Mouse (Mus musculus) G1E (cell line): ENCODE data around the gene Paqr8.

Experiments used
- CTCF ChIP-seq: IDR thresholded peaks from 2 replicates; pipeline ENCODE4 v1.5.1; 2012; ENCODE audit warnings: low read depth, low read length, inconsistent platforms, mixed read lengths
- GATA1 ChIP-seq: IDR thresholded peaks from 2 replicates; pipeline ENCODE4 v1.6.1; 2012; ENCODE audit warnings: borderline replicate concordance, low read length, inconsistent platforms, mixed read lengths

DNA sequence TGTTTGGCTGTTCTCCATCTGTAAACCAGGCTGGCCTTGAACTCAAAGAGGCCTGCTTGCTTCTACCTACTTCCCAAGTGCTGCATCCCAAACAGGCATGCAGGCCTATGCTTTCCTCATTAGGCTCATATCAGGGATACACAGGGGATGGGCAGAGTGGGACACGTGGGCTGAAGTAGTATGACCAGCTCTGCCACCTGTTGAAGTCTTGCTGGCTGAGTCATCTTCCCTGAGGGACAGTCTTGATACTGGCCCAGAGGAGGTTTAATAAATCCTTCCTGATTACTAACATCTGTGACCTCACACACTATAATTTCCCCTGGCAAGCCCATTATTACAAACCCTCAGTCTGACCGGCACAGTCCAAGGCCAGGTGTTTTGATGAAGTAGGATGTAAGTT lies 19.5 kb upstream of the Paqr8 start:
- TF ChIP-seq CTCF (no peak), GATA1 (no peak)
